Mouse (Mus musculus): ENCODE results near the gene Fignl2.

DNA sequence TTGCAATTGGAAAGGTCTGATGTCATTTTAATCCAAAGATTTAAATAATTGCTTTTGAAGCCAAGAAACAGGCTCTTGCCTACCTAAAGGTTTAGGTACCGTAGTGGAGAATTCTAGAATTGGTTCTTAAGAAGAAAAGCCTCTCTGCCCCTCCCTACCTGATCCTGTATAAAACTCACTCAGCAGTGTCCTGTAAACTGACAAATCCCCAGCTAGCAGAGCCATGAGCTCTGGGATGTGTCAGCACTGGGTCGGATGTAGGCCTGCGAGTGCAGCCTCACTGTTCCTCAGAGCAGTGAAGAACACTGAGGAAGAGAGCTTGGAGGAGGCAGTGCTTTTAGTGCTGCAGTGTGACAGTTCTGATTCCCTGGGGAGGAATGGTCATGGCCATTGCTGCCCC is 73.8 kb downstream of the Fignl2 start:
- TF ChIP-seq CTCF (IDR thresholded peaks at IDR 0.05; ENCODE audit: borderline replicate concordance, control insufficient read depth, extremely low read depth, insufficient read depth, low read length, poor library complexity) (no peak), POLR2A (IDR thresholded peaks at IDR 0.05; ENCODE audit: control insufficient read depth, extremely low read depth, insufficient read depth, low read length, poor library complexity) (no peak)
